Mouse (Mus musculus): ENCODE data around the gene Chil1. TPM values are rescaled to one million over a fixed set of nuclear protein-coding genes. Genes with fewer than 3 reads are reported as not detected.
A peak's percentile ranks its signal among the peaks of the same experiment; 100 is the strongest.

Chil1 gene
- polyA plus RNA-seq, 1 experiment from 2014 or later = 4.4 TPM

DNA sequence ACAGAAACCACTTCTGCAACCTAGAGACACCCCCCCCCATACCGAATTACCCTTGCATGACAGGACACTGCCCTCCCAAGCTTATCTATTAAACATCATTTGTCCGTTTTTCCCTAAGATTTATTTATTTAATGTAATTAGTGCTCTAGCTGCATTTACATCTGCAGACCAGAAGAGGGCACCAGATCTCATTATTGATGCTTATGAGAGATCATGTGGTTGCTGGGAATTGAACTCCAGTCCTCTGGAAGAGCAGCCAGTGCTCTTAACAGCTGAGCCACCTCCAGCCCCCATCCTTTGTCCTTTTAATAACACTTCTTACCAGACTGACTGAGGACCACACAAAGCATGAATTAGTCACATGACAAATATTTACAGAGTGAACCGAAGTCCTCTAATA is 27.3 kb upstream of the Chil1 start:
- no peak for ATAC-seq (ENCODE audit: insufficient number of reproducible peaks, insufficient read depth, low FRiP score, low TSS enrichment, low read depth)
- WGBS = 71% methylated on average over 3 of the region's 3 CpGs
- Histone ChIP-seq H3K4me3 (replicated peaks) (no peak overlapping the region), H3K27ac (no peak overlapping the region), H3K9ac (replicated peaks) (no peak overlapping the region), H3K4me2 (no peak overlapping the region), H3K4me1 (replicated peaks) (0 out of 2 replicates have a peak, but pooled peaks cover 2% of the 10 kb centered on the region), H3K36me3 (no peaks in the 10 kb centered on the region), H3K27me3 (peaks cover 4% of the 10 kb centered on the region; the same call in 1 of the 2 replicates), H3K9me3 (no peaks in the 10 kb centered on the region)

DNA sequence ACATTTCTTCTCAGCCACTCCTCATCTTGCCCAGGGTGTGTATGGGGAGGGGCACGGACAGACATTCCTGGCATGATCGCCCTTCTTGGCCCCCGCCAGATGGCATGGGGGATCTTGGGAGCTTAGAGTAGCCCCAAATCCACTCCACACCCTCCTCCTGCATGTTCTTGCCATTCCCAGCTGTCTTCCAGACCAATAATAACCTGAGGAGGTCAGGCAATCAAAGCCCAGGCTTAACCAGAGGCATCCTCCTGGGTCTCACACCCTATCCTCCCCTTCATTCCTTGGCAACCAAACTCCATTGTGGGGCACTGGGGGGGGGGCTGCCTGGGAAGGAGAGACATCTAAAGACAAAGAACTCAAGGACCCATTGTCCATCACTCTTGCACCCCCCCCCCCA is 21.6 kb upstream of the Chil1 start:
- WGBS = 81% methylated on average over 3 of the region's 3 CpGs
- peak; percentile 37; the same call in 1 of the 2 replicates for ATAC-seq (ENCODE audit: insufficient number of reproducible peaks, insufficient read depth, low FRiP score, low TSS enrichment, low read depth)
- no peak overlapping the region for H3K4me2 ChIP-seq

GRCm38 (mm10) chr1:134161399-134161798 is 20.6 kb upstream of the Chil1 start:
- no peak overlapping the region for H3K4me3 ChIP-seq (replicated peaks)
- no peak overlapping the region for H3K4me2 ChIP-seq
- H3K9me3 ChIP-seq = no peaks in the 10 kb centered on the region
- no peak overlapping the region for H3K27ac ChIP-seq
- no peak overlapping the region for H3K9ac ChIP-seq (replicated peaks)
- 79% methylated on average over 6 of the region's 6 CpGs for WGBS
- no peaks in the 10 kb centered on the region for H3K36me3 ChIP-seq
- ATAC-seq (ENCODE audit: insufficient number of reproducible peaks, insufficient read depth, low FRiP score, low TSS enrichment, low read depth) = no peak
- no peaks in the 10 kb centered on the region for H3K27me3 ChIP-seq
- H3K4me1 ChIP-seq (replicated peaks) = no peaks in the 10 kb centered on the region

More for the DNA sequence above, 21.6 kb upstream of the Chil1 start:
- Histone ChIP-seq H3K4me1 (replicated peaks) (no peaks in the 10 kb centered on the region), H3K27me3 (no peaks in the 10 kb centered on the region), H3K4me3 (replicated peaks) (no peak overlapping the region), H3K27ac (no peak overlapping the region), H3K36me3 (no peaks in the 10 kb centered on the region), H3K9me3 (no peaks in the 10 kb centered on the region), H3K9ac (replicated peaks) (no peak overlapping the region)

DNA sequence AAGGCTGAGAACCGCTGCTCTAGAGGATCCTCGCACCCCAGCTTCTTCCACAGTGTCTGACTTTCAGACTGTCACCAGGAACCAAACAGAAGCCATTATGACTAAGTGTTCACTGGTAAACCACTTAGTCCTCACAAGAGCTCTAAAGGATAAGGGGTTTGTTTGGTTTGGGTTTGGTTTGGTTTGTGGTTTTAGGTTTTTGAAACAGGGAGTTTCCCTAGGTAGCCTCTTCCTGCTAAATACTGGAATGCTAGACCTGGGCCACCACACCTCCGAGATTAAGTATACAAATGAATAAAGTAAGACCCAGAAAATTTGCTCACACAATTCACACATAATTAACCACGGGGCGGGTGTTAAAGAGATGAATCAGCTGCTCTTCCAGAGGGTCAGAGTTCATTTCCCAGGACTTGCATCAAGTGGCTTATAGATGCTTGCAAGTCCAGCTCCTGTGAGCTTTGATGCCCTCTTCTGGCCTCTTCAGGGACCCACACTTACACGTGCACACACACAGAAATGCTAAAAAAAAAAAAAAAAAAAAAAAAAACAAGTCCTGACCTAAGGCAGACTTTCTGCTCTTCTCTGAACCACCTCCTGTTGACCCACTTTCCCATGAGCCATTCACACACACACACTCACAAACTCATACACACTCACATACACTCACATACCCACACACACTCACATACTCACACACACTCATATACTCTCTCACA is 19.3 kb upstream of the Chil1 start:
- Histone ChIP-seq H3K36me3 (no peaks in the 10 kb centered on the region), H3K9ac (replicated peaks) (no peak overlapping the region), H3K4me3 (replicated peaks) (no peak overlapping the region), H3K9me3 (no peaks in the 10 kb centered on the region), H3K4me2 (no peak overlapping the region), H3K27me3 (no peaks in the 10 kb centered on the region), H3K27ac (no peak overlapping the region), H3K4me1 (replicated peaks) (no peaks in the 10 kb centered on the region)
- ATAC-seq (ENCODE audit: insufficient number of reproducible peaks, insufficient read depth, low FRiP score, low TSS enrichment, low read depth) = no peak
- WGBS = 91% methylated on average over 6 of the region's 6 CpGs

DNA sequence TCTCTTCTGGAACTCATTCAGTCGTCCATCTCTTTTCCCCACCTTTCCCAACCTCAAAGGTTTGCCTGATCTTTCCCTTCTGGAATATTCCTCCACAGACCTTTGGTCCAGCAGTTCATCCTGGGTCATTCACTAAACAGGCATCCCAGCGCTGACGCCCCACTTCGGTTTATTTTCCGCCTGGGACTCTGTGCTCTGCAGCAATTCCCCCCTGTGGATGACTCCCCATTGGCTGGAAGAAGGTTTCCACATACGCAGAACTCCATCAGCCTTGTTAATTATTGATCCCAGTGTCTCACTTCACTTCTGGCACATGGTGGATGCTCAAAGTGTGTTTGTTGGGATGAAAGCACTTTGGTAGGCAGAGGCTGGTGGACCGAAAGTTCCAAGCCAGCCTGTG is 18.5 kb upstream of the Chil1 start:
- H3K27me3 ChIP-seq = no peaks in the 10 kb centered on the region
- H3K36me3 ChIP-seq = no peaks in the 10 kb centered on the region
- no peaks in the 10 kb centered on the region for H3K9me3 ChIP-seq
- H3K4me1 ChIP-seq (replicated peaks) = no peaks in the 10 kb centered on the region
- no peak for ATAC-seq (ENCODE audit: insufficient number of reproducible peaks, insufficient read depth, low FRiP score, low TSS enrichment, low read depth)
- H3K27ac ChIP-seq = no peak overlapping the region
- H3K4me3 ChIP-seq (replicated peaks) = no peak overlapping the region
- WGBS = 91% methylated on average over 7 of the region's 7 CpGs
- no peak overlapping the region for H3K9ac ChIP-seq (replicated peaks)
- H3K4me2 ChIP-seq = no peak overlapping the region

GRCm38 (mm10) chr1:134164454-134164853 is 17.5 kb upstream of the Chil1 start:
- Histone ChIP-seq H3K36me3 (no peaks in the 10 kb centered on the region), H3K4me1 (replicated peaks) (no peaks in the 10 kb centered on the region), H3K9ac (replicated peaks) (no peak overlapping the region), H3K27me3 (no peaks in the 10 kb centered on the region), H3K27ac (no peak overlapping the region), H3K4me2 (no peak overlapping the region), H3K9me3 (no peaks in the 10 kb centered on the region), H3K4me3 (replicated peaks) (no peak overlapping the region)
- ATAC-seq (ENCODE audit: insufficient number of reproducible peaks, insufficient read depth, low FRiP score, low TSS enrichment, low read depth) = no peak
- WGBS = 78% methylated on average over 4 of the region's 4 CpGs

DNA sequence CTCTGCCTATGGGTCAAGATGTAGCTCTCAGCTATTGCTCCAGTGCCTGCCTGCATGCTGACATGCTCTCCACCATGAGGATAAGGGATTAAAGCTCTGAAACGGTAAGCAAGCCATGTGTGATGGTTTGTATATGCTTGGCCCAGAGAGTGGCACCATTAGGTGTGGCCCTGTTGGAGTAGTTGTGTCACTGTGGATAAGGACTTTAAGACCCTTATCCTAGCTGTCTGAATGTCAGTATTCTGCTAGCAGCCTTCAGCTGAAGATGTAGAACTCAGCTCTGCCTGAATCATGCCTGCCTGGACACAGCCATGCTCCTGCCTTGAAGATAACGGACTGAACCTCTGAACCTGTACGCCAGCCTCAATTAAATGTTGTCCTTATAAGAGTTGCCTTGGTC is 15.4 kb upstream of the Chil1 start:
- H3K4me1 ChIP-seq (replicated peaks) = no peaks in the 10 kb centered on the region
- H3K9ac ChIP-seq (replicated peaks) = no peak overlapping the region
- no peaks in the 10 kb centered on the region for H3K27me3 ChIP-seq
- no peak overlapping the region for H3K4me3 ChIP-seq (replicated peaks)
- H3K4me2 ChIP-seq = no peak overlapping the region
- no peak for ATAC-seq (ENCODE audit: insufficient number of reproducible peaks, insufficient read depth, low FRiP score, low TSS enrichment, low read depth)
- H3K36me3 ChIP-seq = no peaks in the 10 kb centered on the region
- H3K27ac ChIP-seq = no peak overlapping the region
- 92% methylated on average over 3 of the region's 3 CpGs for WGBS
- no peaks in the 10 kb centered on the region for H3K9me3 ChIP-seq

- WGBS = 68% methylated on average over 14 of the region's 14 CpGs
Measured at GRCm38 (mm10) chr1:134167416-134168305, 14.3 kb upstream of the Chil1 start.

DNA sequence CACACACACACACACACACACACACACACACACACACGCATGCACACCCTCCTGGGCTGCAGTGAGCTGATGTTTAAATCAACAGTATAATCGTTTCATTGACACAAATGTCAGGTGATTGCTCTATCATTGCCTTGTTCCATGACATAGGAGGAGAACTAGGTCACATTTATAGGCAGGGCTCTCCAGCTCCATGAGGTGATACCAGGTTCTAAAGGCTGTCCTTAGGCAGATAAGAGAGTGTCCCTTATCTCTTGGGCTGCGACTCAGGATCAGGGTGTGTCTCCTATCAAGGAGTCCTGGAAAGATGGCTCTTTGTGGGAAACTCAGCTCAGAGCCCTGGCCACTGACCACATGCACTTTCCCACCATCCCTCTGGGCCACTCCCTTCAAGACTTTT is 13.4 kb upstream of the Chil1 start:
- Histone ChIP-seq H3K4me1 (replicated peaks) (no peaks in the 10 kb centered on the region), H3K36me3 (no peaks in the 10 kb centered on the region), H3K4me3 (replicated peaks) (no peak overlapping the region), H3K9me3 (no peaks in the 10 kb centered on the region), H3K27ac (no peak overlapping the region), H3K4me2 (no peak overlapping the region), H3K27me3 (no peaks in the 10 kb centered on the region), H3K9ac (replicated peaks) (no peak overlapping the region)
- 90% methylated on average over 3 of the region's 3 CpGs for WGBS
- no peak for ATAC-seq (ENCODE audit: insufficient number of reproducible peaks, insufficient read depth, low FRiP score, low TSS enrichment, low read depth)

More at GRCm38 (mm10) chr1:134167416-134168305, 14.3 kb upstream of the Chil1 start:
- no peak overlapping the region for H3K4me3 ChIP-seq (replicated peaks)
- no peaks in the 10 kb centered on the region for H3K36me3 ChIP-seq
- no peaks in the 10 kb centered on the region for H3K9me3 ChIP-seq
- H3K4me1 ChIP-seq (replicated peaks) = no peaks in the 10 kb centered on the region
- H3K4me2 ChIP-seq = no peak overlapping the region
- no peaks in the 10 kb centered on the region for H3K27me3 ChIP-seq
- ATAC-seq (ENCODE audit: insufficient number of reproducible peaks, insufficient read depth, low FRiP score, low TSS enrichment, low read depth) = no peak
- H3K27ac ChIP-seq = no peak overlapping the region
- H3K9ac ChIP-seq (replicated peaks) = no peak overlapping the region

- 88% methylated on average over 8 of the region's 8 CpGs for WGBS
- H3K4me1 ChIP-seq (replicated peaks) = no peaks in the 10 kb centered on the region
- no peaks in the 10 kb centered on the region for H3K36me3 ChIP-seq
- no peaks in the 10 kb centered on the region for H3K27me3 ChIP-seq
- no peaks in the 10 kb centered on the region for H3K9me3 ChIP-seq
- H3K4me3 ChIP-seq (replicated peaks) = no peak overlapping the region
- no peak for ATAC-seq (ENCODE audit: insufficient number of reproducible peaks, insufficient read depth, low FRiP score, low TSS enrichment, low read depth)
- no peak overlapping the region for H3K9ac ChIP-seq (replicated peaks)
- no peak overlapping the region for H3K27ac ChIP-seq
- no peak overlapping the region for H3K4me2 ChIP-seq
Measured at GRCm38 (mm10) chr1:134168985-134169697, 12.8 kb upstream of the Chil1 start.

GRCm38 (mm10) chr1:134173081-134173480 is 8.9 kb upstream of the Chil1 start:
- no peak for ATAC-seq (ENCODE audit: insufficient number of reproducible peaks, insufficient read depth, low FRiP score, low TSS enrichment, low read depth)
- Histone ChIP-seq H3K4me3 (replicated peaks) (no peak overlapping the region), H3K9ac (replicated peaks) (no peak overlapping the region), H3K36me3 (no peaks in the 10 kb centered on the region), H3K27me3 (no peaks in the 10 kb centered on the region), H3K27ac (no peak overlapping the region), H3K9me3 (no peaks in the 10 kb centered on the region), H3K4me2 (no peak overlapping the region), H3K4me1 (replicated peaks) (no peaks in the 10 kb centered on the region)
- 73% methylated on average over 7 of the region's 7 CpGs for WGBS

Data from limb, embryonic 12.5 days (tissue).